Mouse (Mus musculus) thymus, postnatal 25 days (tissue): ENCODE results near the gene Extl2.

Source experiments
- DNase-seq: peaks from one replicate; pipeline ENCODE4 v3.0.0; 2022

Gene Extl2

DNA sequence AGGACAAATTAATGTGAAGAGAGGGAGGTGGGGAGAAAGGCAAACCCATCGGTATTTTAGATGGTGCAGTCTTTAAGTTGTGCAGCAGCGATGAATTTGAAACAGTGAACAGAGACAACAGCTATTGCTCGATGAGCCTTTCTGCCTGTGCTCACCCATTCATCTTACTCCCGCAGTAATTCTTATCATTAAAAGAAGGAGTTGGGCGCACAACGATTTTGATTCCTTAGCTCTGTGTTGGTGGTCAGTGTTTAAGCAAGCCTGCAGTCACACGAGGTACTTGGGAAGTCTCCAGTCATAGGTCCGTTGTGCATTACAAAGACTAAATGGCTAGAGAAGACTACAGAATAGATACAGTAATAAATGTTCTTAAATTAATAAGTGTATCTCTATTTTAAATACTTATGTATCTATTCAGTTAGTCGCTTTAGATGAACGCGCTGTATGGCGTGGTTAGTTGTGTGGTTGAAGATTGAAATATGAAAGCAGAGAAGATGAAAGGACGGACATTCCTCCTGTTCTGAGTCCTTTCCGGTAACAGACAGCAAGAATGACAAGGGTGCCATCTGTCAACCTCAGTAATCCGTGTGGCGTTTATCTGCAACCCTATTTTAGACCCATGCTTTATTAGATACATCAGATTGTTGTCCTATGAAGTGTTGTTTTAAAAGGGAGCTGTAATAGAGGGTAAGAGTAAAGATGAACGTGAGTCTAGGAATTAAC is 2.5 kb downstream of the Extl2 start:
- no peak for DNase-seq

- no peak for DNase-seq
These were observed 7.6 kb downstream of the Extl2 start for GRCm38 (mm10) chr3:116014901-116015300.

GRCm38 (mm10) chr3:116016116-116016515 is 8.9 kb downstream of the Extl2 start:
- DNase-seq, result no peak

GRCm38 (mm10) chr3:116018606-116019005 is 11.3 kb downstream of the Extl2 start:
- DNase-seq, result no peak

DNA sequence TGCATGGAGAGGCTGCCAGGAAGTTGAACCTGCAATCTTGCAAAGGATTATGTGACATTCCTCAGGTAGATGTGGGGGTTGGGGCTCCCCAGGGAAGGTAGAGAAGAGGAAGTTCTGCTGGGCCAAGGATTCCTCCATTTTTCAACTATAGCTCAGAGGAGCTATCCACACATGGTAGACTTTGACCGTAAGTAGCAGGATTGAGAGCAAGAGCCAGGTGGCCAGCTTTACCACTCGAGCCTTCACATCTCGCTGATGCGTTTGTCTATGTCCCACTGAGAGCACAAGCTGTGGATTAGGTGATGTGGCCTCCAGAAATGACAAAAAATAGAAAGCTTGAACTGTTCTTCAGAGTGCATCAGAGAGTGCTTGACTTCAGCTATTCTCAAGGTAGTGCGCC is 11.9 kb downstream of the Extl2 start:
- no peak for DNase-seq

DNA sequence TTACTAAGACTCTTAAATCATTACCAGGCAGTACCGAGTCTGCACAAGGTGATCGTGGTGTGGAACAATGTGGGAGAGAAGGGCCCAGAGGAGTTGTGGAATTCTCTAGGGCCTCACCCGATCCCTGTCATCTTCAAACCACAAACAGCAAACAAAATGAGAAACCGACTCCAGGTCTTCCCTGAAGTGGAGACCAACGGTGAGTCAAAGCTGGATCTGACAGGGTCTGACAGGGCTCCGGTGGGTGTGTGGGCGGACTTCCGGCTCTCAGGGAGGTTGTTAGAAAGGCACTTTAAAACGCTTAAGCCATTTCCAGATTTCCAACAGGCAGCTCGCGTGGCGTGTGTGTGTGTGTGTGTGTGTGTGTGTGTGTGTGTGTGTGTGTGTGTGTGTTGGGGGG is 17.0 kb downstream of the Extl2 start:
- DNase-seq, result no peak

- no peak for DNase-seq
These were observed 17.4 kb downstream of the Extl2 start for GRCm38 (mm10) chr3:116024669-116025068.

DNA sequence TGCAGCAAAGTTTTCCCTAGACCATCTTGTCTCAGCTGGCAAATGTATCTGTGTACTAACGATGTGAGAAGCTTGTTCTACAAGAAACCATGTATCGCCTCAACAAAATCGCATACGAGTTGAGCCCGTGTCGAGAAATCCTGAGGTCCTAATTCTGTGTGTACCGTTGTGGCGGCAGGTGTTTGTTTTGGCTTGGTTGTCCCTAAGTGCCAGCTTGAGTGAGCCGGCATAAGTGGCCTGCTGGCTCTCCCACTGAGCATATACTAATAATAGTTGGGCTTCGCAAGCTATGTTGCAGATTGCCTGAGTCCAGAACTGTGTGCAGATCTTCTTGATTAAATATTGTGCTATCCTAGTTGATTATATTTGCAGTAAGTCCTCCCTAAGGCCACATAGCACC is 18.4 kb downstream of the Extl2 start:
- no peak for DNase-seq

DNA sequence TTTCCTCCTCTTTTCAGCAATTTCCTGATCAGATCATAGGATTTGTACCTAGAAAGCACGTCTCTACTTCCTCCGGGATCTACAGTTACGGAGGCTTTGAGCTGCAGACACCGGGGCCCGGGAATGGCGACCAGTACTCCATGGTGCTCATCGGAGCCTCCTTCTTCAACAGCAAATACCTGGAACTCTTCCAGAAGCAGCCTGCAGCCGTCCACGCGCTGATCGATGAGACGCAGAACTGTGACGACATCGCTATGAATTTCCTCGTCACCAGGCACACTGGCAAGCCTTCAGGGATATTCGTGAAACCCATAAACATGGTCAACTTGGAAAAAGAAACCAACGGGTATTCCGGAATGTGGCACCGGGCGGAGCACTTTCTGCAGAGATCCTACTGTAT is 19.7 kb downstream of the Extl2 start:
- DNase-seq, result no peak

DNA sequence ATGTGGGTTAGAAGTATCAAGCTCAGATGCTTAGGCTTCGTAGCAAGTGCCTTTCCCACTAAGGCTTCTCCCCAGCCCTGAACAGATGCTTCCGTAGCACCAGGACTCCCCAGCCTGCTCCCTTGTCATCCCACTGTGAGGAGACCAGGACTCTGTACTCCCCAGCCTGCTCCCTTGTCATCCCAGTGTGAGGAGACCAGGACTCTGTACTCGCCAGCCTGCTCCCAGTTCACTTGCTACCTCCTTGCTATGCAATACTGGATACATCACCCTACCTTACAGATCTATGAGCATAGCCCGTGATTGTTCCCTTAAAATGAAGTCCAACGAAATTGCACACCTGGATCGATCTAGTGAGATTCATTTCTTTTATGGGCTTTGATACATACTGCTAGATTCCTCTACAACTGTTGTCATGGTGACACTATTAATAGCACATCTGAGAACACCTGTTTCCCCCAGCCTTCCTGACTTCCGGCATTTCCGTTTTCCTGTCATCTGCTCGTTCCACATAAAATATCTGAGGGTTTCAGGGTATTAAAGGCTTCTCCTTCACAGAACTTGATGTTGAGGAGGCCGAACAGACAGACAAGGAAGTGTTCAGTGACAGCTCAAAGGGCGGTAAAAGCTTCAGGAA is 23.0 kb downstream of the Extl2 start:
- DNase-seq, result no peak

DNA sequence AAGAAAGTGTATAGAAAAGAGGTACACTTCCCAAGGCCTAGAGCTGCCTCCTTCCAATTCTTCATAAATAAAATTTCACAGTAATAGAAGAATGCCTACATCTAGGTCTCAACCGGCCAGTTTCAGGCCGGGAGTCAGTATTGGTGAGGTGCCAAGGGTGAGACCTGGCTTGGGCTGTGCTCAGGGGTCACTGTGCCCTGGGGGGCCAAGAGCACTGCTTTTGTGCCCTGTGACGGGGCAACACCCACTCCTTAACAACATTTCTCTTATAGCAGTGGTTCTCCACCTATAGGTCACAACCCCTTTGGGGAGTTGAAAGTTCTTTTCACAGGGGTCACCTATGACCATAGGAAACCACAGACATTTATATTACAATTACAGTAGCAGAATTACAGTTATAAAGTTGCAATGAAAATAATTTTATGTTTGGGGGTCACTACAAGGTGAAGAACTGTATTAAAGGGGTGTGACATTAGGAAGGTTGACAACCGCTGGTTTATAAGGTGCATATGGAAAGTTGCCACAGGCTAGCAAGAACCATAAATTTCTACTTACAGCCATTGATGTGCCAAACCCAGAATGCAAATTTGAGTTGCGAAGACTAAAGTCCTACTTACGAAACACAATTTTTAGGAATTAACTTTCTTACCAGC is 26.1 kb downstream of the Extl2 start:
- DNase-seq, result no peak

DNA sequence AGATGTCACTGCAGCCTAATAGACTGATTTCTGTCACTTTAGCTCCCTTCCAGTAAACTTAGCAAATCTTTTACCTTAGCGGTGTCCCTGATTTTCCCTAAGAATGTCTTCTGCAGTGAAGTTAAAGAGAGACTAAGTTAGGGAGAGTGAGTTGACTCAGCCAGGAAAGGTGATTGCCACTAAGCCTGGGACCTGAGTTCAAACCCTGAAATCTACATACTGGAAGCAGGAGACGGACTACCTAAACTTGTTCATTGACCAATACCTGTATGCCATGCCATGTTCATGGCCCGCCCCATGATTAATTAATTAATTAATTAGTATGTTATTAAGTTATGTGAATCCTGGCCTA is 26.6 kb downstream of the Extl2 start:
- DNase-seq, result no peak

DNA sequence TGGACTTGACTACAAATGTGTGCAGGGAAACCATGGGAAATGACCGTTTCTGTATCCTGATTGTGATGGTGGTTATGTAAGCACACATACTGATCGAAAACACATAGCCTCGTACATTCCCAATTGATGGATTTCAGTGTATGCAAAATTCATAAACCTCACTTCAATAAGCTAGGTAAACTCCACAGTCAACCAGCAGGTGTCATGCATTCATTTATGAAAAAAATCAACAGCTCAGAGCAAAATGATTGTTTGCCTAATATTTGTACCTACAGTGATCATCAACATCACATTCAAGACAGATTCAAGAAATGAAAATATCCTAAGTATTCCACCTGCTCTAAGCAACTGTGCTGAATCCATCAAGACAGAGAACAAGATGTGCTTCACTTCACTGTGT is 33.5 kb downstream of the Extl2 start:
- no peak for DNase-seq

- DNase-seq, result no peak
These were observed 38.7 kb downstream of the Extl2 start for GRCm38 (mm10) chr3:116046000-116046399.

DNA sequence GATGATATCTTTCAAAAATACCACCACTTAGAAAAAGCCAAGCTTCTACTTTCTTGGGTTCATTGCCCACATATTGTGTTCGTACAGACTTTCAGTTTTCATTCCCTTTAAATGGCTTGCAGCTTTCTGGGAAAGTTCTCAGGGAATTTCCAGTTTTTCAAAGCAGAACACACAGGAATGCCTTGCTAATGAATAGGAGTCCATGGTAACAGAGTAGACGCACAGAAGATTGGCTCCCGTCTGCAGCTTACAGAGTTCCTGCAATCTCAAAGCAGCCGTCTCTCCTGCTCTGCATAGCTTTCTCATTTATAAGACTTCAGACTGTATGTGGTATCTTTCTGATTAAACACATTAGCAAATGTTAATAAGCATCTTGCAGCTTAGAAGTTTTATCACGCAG is 39.8 kb downstream of the Extl2 start:
- no peak for DNase-seq

DNA sequence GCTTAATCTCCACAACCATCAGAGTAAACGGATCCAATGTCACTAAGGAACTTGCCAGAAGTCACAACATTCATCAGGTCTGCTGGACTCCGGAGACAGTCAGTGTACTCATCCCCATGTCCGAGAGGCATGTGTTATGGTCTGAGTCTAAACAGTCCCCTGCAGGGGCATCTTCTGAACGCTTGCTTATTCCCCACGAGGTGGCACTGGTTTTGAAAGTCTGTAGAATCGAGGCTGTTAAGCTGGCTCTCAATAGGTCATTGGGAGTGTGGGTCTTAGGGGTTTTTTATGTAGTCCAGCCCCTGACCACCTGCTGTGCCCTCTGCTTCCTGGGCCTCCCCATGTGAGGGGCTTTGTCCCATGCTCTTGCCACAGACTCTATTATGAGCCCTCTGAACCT is 49.8 kb downstream of the Extl2 start:
- no peak for DNase-seq

DNA sequence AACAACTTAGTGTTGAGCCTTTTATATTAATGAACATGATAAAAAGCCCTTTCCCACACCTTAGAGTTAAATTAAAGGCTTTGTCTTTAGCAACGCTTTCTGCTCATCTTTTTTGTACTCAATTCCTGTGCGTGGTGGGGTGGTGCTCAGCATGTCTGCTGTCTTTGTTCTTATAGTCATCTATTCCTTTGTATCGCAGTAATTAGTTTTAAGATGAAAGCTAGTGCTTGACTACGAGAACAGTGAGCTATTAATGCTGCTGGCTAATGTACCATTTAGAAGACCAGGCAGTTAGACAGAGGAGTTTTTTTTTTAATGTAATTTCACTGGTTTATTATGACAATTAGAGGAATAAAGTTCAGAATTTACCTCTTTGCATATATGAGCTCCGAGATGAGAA is 53.1 kb downstream of the Extl2 start:
- DNase-seq, result no peak

DNA sequence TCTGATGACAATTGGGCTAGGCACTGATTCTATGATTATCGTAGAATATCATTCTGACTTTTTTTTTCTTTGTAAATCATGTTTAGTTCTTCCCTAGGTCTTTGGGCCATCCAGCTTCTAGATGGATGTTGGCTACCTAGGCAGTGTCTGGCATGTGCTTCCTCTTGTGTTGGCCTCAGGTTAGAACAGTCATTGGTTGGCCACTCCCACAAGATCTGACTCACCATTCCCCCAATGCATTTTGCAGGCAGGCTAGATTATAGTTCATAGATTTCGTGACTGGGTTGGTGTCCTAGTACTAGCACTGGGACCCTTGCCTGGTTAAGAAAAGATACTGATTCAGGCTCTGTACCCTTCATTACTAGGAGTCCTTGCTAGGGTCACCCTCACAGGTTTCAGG is 54.9 kb downstream of the Extl2 start:
- DNase-seq, result no peak

- no peak for DNase-seq
These were observed 65.3 kb downstream of the Extl2 start for GRCm38 (mm10) chr3:116072584-116072983.

- DNase-seq, result no peak
These were observed 69.5 kb downstream of the Extl2 start for GRCm38 (mm10) chr3:116076739-116077138.

- no peak for DNase-seq
These were observed 71.2 kb downstream of the Extl2 start for GRCm38 (mm10) chr3:116078490-116078889.
